Comparison of ENCODE assay signal across 11 mouse cellular contexts in genomic region chr1:118864735-118865134, GRCm38 (mm10).
DNase-seq lines count a peak whose midpoint lies in the region; ATAC-seq and TF ChIP-seq lines count a peak whose summit lies in the region.
"Had no signal": no experiment of that assay in that cellular context is flagged by ENCODE, and none has a peak within 500 bp of the region (broad histone marks: within the 10 kb centered on the region; RNA-seq: fewer than 3 reads in every experiment).

No protein-coding gene starts in this region.

- no peak overlapping the region for H3K4me2 ChIP-seq in intestine, postnatal 0 days (replicated peaks; ENCODE audit: low read depth)
- H3K4me2 ChIP-seq in intestine, embryonic 15.5 days (replicated peaks), result no peak overlapping the region
- H3K4me2 ChIP-seq: forebrain, embryonic 13.5 days; liver, embryonic 15.5 days; neural tube, embryonic 12.5 days had no signal

- H3K36me3 ChIP-seq in intestine, postnatal 0 days (ENCODE audit: control insufficient read depth, insufficient read depth), result no peaks in the 10 kb centered on the region
- H3K36me3 ChIP-seq in intestine, embryonic 15.5 days, result 0 out of 2 replicates have a peak, but pooled peaks cover 7% of the 10 kb centered on the region
- H3K36me3 ChIP-seq in thymus, adult 2 months (ENCODE audit: control insufficient read depth, insufficient read depth, low read length), result no peaks in the 10 kb centered on the region
- H3K36me3 ChIP-seq: liver, embryonic 15.5 days had no signal

- no peak overlapping the region for H3K27ac ChIP-seq in intestine, postnatal 0 days (ENCODE audit: low read depth, low read length)
- H3K27ac ChIP-seq in intestine, embryonic 15.5 days, result no peak overlapping the region
- no peak overlapping the region for H3K27ac ChIP-seq in thymus, adult 2 months (ENCODE audit: control insufficient read depth, insufficient read depth, low read length)
- H3K27ac ChIP-seq: forebrain, embryonic 13.5 days; liver, embryonic 15.5 days; neural tube, embryonic 12.5 days had no signal

- H3K4me3 ChIP-seq in intestine, postnatal 0 days (ENCODE audit: low read depth, low read length), result no peak overlapping the region
- H3K4me3 ChIP-seq in intestine, embryonic 15.5 days (replicated peaks), result no peak overlapping the region
- no peak overlapping the region for H3K4me3 ChIP-seq in thymus, adult 2 months (ENCODE audit: control insufficient read depth, insufficient read depth, low read length)
- H3K4me3 ChIP-seq: forebrain, embryonic 13.5 days; liver, embryonic 15.5 days; neural tube, embryonic 12.5 days had no signal

- H3K27me3 ChIP-seq in intestine, postnatal 0 days (replicated peaks; ENCODE audit: control insufficient read depth, insufficient read depth, low read length), result no peaks in the 10 kb centered on the region
- 0 out of 2 replicates have a peak, but pooled peaks cover 3% of the 10 kb centered on the region for H3K27me3 ChIP-seq in intestine, embryonic 15.5 days (replicated peaks)
- no peaks in the 10 kb centered on the region for H3K27me3 ChIP-seq in thymus, adult 2 months (ENCODE audit: control insufficient read depth, insufficient read depth, low read length)
- H3K27me3 ChIP-seq: forebrain, embryonic 13.5 days; liver, embryonic 15.5 days; neural tube, embryonic 12.5 days had no signal

- TF ChIP-seq CTCF in intestine, postnatal 0 days (IDR thresholded peaks at IDR 0.05; ENCODE audit: low read depth), result peak; percentile 34
- TF ChIP-seq CTCF in thymus, adult 2 months (IDR thresholded peaks at IDR 0.05; ENCODE audit: borderline replicate concordance, control insufficient read depth, extremely low read depth, insufficient read depth, low read length, poor library complexity), result no peak

- no peak for ATAC-seq in intestine, postnatal 0 days
- no peak for ATAC-seq in intestine, embryonic 15.5 days
- ATAC-seq: forebrain, embryonic 13.5 days had no signal

- no peaks in the 10 kb centered on the region for H3K9me3 ChIP-seq in intestine, postnatal 0 days (ENCODE audit: control insufficient read depth)
- no peaks in the 10 kb centered on the region for H3K9me3 ChIP-seq in intestine, embryonic 15.5 days
- H3K9me3 ChIP-seq: forebrain, embryonic 13.5 days; liver, embryonic 15.5 days; neural tube, embryonic 12.5 days had no signal

- peak; percentile 14 for DNase-seq in adrenal gland, postnatal 14 days
- no peak for DNase-seq in adrenal gland, postnatal 10 days
- DNase-seq in right cerebral cortex, adult 18-20 months, result peak; percentile 47
- no peak for DNase-seq in right cerebral cortex, postnatal 10 days (ENCODE audit: low spot score in 2 of 2)
- DNase-seq in right cerebral cortex, postnatal 36 days (ENCODE audit: low spot score in 2 of 2), result peak; percentile 14
- no peak for DNase-seq in thymus, adult 2 months

- TF ChIP-seq POLR2A in thymus, adult 2 months (IDR thresholded peaks at IDR 0.05; ENCODE audit: control insufficient read depth, extremely low read depth, insufficient read depth, low read length, poor library complexity), result no peak

- no peak overlapping the region for H3K9ac ChIP-seq in intestine, postnatal 0 days (ENCODE audit: low read depth, low read length)
- H3K9ac ChIP-seq in intestine, embryonic 15.5 days, result no peak overlapping the region
- H3K9ac ChIP-seq: forebrain, embryonic 13.5 days; liver, embryonic 15.5 days; neural tube, embryonic 12.5 days had no signal

- H3K4me1 ChIP-seq in intestine, postnatal 0 days (replicated peaks; ENCODE audit: control insufficient read depth, insufficient read depth, low read length), result no peaks in the 10 kb centered on the region
- no peaks in the 10 kb centered on the region for H3K4me1 ChIP-seq in intestine, embryonic 15.5 days (replicated peaks)
- H3K4me1 ChIP-seq in thymus, adult 2 months (replicated peaks; ENCODE audit: control insufficient read depth, insufficient read depth, low read length), result no peaks in the 10 kb centered on the region
- H3K4me1 ChIP-seq: forebrain, embryonic 13.5 days; liver, embryonic 15.5 days had no signal

- WGBS in intestine, postnatal 0 days, result 67% methylated on average over 9 of the region's 9 CpGs
- 61% methylated on average over 9 of the region's 9 CpGs for WGBS in intestine, embryonic 15.5 days
- WGBS in thymus, adult 2 months, result 81% methylated on average over 9 of the region's 9 CpGs

Comparison
In these comparisons a context has a peak if more than half of its experiments do, and no peak if none do; other contexts are left out.
1. DNase-seq: peak in adrenal gland, postnatal 14 days (single experiment), right cerebral cortex, adult 18-20 months (single experiment) and right cerebral cortex, postnatal 36 days (2 of 2); none in adrenal gland, postnatal 10 days (single experiment), right cerebral cortex, postnatal 10 days (0 of 2) and thymus, adult 2 months (single experiment).